Mouse (Mus musculus) T-cell, adult 2 months (primary cell): ENCODE measurements around the gene Calm4.
"Not testable (repeated sequence)": the region's sequence is repeated elsewhere in the genome, so short reads cannot be mapped to it uniquely, and the experiment has no call there.

Experiments
- DNase-seq: peaks from one replicate; pipeline ENCODE4 v3.0.0; 2022; ENCODE audit warnings: low spot score

The Calm4 gene

DNA sequence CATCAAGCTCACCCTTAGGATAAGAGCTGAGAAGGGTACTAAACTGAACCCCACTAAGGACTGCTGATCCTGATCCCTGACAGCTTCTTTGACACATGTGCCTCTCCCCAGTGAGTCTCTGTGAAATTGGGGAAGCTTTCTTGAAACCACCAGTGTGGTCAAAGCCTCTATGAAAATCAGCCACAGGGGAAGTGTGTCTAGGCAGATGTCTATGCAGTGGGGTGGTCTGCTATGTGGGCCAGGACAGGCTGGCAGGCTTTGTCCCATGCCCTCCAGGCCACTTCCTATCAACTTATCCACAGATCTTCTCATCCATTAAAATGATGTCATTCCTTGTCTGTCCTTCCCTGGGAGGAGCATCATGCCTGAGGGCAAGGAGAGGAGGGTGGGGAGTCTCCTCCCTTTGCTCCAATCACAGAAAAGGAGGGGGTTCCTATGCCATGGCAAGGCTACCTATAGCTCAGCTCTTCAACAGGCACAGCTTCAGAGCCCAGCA is at the start of gene Calm4:
TSS of gene Calm4 (plus strand) at position 446 of the 496 bp plus-strand sequence.
- DNase-seq = not testable (repeated sequence)

DNA sequence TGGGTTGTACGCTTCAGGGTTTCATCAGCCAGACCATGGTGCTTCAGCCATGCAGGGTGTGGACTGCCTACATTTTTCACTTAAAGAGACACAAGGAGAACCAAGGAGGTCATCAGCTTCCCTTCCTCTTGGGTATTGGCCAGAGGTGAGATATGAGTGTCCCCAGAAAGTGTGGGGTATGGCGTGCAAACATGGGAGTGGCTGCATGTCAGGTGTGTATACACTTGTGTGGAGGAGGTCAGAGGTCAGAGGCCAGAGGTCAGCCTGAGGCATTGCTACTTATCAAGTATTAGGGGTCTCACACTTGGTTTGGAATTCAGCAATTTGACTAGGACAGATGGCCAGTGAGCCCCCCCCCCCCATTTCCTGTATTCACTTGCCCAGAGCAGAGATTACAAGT is 49.0 kb upstream of the Calm4 start:
- no peak for DNase-seq

GRCm38 (mm10) chr13:3789531-3789930 is 48.0 kb upstream of the Calm4 start:
- DNase-seq = no peak

GRCm38 (mm10) chr13:3796649-3797048 is 40.9 kb upstream of the Calm4 start:
- DNase-seq = no peak

GRCm38 (mm10) chr13:3798751-3799150 is 38.8 kb upstream of the Calm4 start:
- DNase-seq = no peak

DNA sequence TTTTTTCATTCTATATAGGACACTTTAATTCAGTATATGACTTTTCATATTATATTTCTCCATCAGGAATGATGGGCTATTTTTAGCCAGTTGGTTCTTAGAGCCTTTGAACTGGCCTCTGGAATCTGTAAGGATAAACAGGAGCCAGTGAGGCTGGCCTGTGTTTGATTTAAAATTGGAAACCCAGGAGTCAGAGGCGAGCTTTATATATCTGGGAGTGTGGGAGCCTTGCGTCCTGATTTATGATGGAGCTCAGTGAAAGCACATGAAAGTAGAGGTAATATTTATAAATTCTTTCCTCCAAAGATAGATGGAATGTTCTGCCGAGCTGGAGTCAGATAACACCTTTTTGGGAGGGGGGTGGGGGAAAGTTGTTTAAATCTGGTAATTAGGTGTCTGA is 38.2 kb upstream of the Calm4 start:
- DNase-seq = no peak

- no peak for DNase-seq
These were observed 33.4 kb upstream of the Calm4 start, which contains the start of gene Calml3 for GRCm38 (mm10) chr13:3804186-3804585. Gene Calml3, minus strand, starts transcription at chr13:3804316.

DNA sequence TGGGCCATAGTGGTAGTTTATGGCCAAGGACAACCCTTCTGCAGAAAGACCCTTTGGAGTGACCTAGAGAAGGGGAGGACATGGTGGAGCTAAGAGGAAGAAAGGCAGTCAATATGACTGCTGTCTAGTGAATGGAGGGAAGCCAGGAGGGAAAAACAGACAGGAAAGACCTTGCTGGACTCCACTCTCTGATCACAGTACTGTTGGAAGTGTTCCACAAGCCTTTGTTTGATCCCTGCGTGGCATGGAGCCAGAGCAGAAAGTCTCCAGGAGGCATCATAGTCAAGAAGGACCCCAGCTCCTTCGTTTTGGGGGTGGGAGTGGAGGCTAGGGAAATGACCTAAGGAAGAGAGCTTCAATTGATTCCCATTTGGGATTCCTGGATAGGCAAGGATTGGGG is 32.4 kb upstream of the Calm4 start:
- no peak for DNase-seq

GRCm38 (mm10) chr13:3805638-3806037 is 31.9 kb upstream of the Calm4 start:
- DNase-seq = no peak

DNA sequence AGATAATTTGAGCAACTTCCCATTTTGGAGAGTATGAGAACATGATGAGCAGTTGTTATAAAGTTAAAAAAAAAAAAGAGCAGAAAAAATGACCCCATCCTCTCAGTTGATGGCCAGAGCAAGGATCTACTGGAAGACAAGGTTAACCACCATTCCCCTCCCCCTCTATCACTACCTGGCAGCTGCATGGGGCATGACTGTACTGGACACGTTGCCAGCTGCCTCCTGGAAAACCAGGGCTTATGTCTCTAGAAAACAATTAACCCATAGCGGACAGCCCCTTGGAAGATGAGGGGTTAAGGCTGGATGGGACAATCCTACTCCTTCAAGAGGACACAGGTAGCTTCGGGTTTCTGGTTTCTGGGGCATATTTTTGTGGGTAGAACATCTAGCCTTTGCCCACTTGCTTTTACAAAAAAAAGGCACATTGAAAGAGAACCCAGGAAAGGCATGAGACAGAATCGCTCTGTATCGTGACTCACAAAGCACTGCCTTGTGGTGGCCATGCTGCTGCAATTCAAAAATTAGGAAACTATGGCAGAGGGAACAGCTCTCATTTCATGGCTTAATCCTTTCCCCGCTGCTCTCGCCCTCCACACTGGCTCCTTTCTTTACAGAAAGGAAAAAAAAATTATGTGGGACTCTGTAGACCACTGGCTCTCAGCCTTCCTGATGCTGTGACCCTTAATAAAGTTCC is 30.3 kb upstream of the Calm4 start:
- no peak for DNase-seq

DNA sequence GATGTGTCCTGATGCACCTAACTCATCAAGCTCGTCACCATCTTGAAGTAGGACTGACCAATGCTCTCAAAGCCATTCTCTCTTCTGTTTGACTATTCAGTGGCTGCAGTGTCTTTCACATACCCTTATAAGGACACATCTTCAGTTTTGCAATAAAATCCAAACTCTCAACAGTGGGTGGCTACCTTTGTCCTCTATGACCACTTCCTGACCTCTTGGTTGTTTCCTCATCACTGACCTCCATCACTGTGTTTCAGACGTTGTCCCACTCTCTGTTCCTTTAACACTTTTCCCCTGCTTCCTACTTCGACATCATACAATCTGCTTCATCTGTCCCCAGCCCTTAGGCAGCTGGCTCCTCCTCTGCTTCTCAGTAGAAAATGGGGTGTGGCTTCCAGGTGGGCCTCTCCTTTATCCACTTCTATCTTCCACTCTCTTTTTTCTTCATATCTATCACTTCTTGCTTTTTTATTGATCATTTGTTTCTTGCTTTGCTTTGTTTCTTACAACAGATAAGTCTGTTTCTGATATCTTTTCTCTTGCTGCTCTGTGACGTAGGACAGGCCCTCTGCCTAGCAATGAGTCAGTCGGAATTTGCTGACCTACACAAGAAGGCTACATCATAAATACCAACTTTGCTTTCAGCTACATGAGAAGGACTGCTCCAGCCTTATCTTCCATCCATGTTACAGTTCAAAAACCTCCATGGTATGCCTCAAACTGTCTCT is 19.4 kb upstream of the Calm4 start:
- DNase-seq = no peak

DNA sequence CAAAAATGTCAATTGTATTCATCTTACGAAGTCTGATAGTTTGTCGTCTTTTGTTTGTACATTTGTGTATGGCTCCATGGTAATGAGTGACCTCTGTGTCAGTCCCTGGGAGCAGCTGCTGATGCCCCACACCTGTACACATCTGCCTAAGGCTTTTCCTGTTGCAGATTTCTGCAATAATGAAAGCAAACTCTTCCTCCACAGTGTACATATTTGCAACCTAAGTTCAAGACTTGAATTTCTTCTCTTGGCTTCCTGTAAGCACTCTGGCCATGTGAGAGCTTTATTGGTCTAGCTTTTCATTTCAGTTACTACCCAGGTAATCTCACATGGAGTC is 18.8 kb upstream of the Calm4 start:
- DNase-seq = no peak

DNA sequence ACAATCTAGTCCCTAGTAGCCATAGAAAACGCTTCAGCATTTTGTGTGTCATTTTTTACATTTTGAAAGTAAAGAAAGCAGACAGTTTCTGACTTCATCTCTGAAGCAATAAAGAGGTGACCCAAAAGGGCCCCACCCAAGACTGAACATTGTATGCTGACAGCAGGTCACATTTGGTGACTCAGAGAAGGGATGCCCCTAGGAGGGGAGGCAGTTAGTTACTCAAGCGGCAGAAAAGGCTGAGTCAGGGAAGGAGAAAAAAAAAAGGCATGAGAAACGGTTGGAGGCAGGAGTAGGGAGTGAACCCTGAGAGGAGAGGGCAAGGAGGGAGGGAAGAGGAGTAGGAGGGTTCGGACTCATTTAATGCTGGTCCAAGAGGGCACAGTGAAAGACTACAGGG is 15.5 kb upstream of the Calm4 start:
- DNase-seq = no peak

GRCm38 (mm10) chr13:3825726-3826125 is 11.8 kb upstream of the Calm4 start:
- DNase-seq = no peak

DNA sequence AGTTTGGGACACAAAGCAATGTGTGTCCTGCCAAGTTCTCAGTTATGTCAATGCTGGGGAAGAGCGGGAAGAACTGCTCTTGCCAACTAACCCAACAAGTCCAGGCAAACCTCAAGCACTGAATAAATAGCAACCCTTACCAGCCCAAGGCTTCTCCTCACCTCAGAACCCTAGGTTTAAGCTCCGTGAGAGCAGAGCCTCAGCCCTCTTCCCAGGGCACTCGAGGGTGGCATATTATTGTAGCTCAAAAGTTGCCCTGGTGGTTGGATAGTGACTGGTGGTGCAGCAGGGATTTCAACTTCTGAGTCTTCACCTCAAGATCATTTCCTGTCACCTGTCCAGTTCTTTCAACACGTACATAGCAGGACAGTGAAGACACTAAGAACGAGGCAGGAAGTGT is 6.0 kb upstream of the Calm4 start:
- DNase-seq = no peak

- no peak for DNase-seq
These were observed 5.6 kb upstream of the Calm4 start for GRCm38 (mm10) chr13:3831994-3832393.

DNA sequence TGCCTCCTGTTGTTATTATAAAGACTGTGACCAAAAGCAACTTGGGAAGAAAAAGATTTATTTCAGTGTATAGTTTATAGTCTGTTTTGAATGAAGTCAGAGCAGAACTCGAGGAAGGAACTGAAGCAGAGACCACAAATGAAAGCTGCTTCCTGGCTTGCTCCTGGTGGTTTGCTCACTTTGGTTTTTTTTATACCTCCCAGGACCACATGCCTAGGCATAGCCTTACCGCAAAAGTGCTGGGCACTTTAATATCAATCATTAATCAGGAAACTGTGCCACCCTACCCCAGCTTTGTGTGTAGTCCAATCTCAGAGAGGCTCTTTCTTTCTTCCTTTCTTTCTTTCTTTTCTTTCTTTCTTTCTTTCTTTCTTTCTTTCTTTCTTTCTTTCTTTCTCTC is 5.1 kb upstream of the Calm4 start:
- no peak for DNase-seq

- not testable (repeated sequence) for DNase-seq
These were observed 3.9 kb upstream of the Calm4 start for GRCm38 (mm10) chr13:3833644-3834043.

GRCm38 (mm10) chr13:3840662-3841061 is 3.1 kb downstream of the Calm4 start:
- DNase-seq = not testable (repeated sequence)

GRCm38 (mm10) chr13:3850330-3850729 is 12.8 kb downstream of the Calm4 start:
- DNase-seq = no peak

GRCm38 (mm10) chr13:3853648-3854333 is 16.2 kb downstream of the Calm4 start, which contains the start of gene Calm5:
Gene Calm5, plus strand, starts transcription at chr13:3854173.
- not testable (repeated sequence) for DNase-seq

GRCm38 (mm10) chr13:3854856-3855255 is 17.3 kb downstream of the Calm4 start:
- no peak for DNase-seq

DNA sequence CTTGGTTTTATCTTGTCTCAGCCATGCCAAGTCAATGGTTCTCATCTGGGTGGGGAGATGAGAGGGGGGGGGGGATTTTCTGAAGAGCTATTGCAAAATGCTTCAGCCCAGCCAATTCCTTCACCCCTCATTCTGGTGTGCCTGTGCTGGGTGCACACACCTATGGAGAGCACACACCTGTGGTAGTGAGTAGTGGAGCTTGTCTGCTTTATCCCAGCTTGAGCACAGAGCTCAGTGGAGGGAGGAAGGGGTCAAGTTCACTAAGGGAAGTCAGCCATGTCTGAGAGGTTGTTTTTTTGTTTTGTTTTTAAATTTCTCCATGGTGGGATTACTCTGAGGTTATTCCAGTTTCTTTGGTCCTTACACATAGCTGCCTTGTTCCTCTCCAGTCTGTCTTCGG is 18.7 kb downstream of the Calm4 start:
- DNase-seq = no peak
